Mouse (Mus musculus) small intestine, adult 2 months (tissue): ENCODE results near the gene Avpr2. TPM values are rescaled to one million over a fixed set of nuclear protein-coding genes. Genes with fewer than 3 reads are reported as not detected.
A peak's percentile ranks its signal among the peaks of the same experiment; 100 is the strongest.

Source experiments
- H3K27ac ChIP-seq: fragments of 200-500 bp; 2 replicates; pipeline ENCODE4 v1.5.1; 2012; ENCODE audit warnings: low read depth, low read length, control low read depth, inconsistent platforms; ENCODE audit not compliant: insufficient read depth
- H3K27me3 ChIP-seq: fragments of 200-500 bp; 2 replicates; pipeline ENCODE4 v1.6.1; 2012; ENCODE audit warnings: mild to moderate bottlenecking, moderate library complexity, low read length, inconsistent platforms; ENCODE audit not compliant: control insufficient read depth, insufficient read depth
- H3K36me3 ChIP-seq: fragments of 200-500 bp; 2 replicates; pipeline ENCODE4 v1.6.1; 2012; ENCODE audit warnings: mild to moderate bottlenecking, low read length, control low read depth, inconsistent platforms; ENCODE audit not compliant: control insufficient read depth, insufficient read depth
- H3K4me1 ChIP-seq: fragments of 200-500 bp; 2 replicates; pipeline ENCODE4 v1.6.1; 2012; ENCODE audit warnings: low read length, inconsistent platforms, mixed read lengths; ENCODE audit not compliant: control insufficient read depth, insufficient read depth, insufficient read length
- H3K4me3 ChIP-seq: fragments of 200-500 bp; 2 replicates; pipeline ENCODE4 v1.5.1; 2012; ENCODE audit warnings: low read depth, mild to moderate bottlenecking, control low read depth, inconsistent platforms, low read length, moderate library complexity
- CTCF ChIP-seq: fragments of 200-500 bp; IDR thresholded peaks from 2 replicates; pipeline ENCODE4 v1.5.1; 2012; ENCODE audit warnings: low read depth, mild to moderate bottlenecking, control low read depth, inconsistent platforms, low read length, moderate library complexity, mixed read lengths; ENCODE audit not compliant: insufficient replicate concordance, insufficient read length; ENCODE audit errors: extremely low read depth
- POLR2A ChIP-seq: fragments of 200-500 bp; IDR thresholded peaks from 2 replicates; pipeline ENCODE4 v1.6.1; 2012; ENCODE audit warnings: low read depth, mild to moderate bottlenecking, control low read depth, inconsistent platforms, low read length, moderate library complexity
- whole genome bisulfite sequencing: fragments of 180-500 bp; shearing (Covaris S2); methylation state at CpG from one replicate; pipeline ENCODE4 v1.1.7; 2018; 5-methylcytosine and 5-hydroxymethylcytosine counted together
- polyA plus RNA-seq: library from polyadenylated mRNA; depleted of rRNA; stranded (reverse); fragments of >200 nt; gene quantifications from 2 replicates; pipeline ENCODE4 v1.2.3, GENCODE M21; 2012; rRNA removed

Avpr2 gene
- polyA plus RNA-seq, 1 experiment = 0.09 TPM

- 36% methylated on average over 17 of the region's 17 CpGs for WGBS
- TF ChIP-seq CTCF (no peak), POLR2A (no peak)
Observed at GRCm38 (mm10) chrX:73930402-73931062, 38.6 kb downstream of the Avpr2 start, which contains the start of gene Renbp. Gene Renbp (minus strand): TSS chrX:73930850.

GRCm38 (mm10) chrX:73931871-73932270 is 40.0 kb downstream of the Avpr2 start:
- H3K27ac ChIP-seq = no peak overlapping the region
- 56% methylated on average over 2 of the region's 2 CpGs for WGBS
- H3K36me3 ChIP-seq = no peaks in the 10 kb centered on the region
- H3K4me1 ChIP-seq = no peaks in the 10 kb centered on the region
- TF ChIP-seq CTCF (no peak), POLR2A (no peak)
- H3K27me3 ChIP-seq = no peaks in the 10 kb centered on the region
- no peak overlapping the region for H3K4me3 ChIP-seq

More at GRCm38 (mm10) chrX:73930402-73931062, 38.6 kb downstream of the Avpr2 start, which contains the start of gene Renbp:
- Histone ChIP-seq H3K4me3 (peak within 1 kb of the TSS; percentile 52), H3K36me3 (no peaks in the 10 kb centered on the region), H3K27ac (no peak within 1 kb of the TSS), H3K4me1 (no peaks in the 10 kb centered on the region), H3K27me3 (no peaks in the 10 kb centered on the region)

- H3K27me3 ChIP-seq = no peaks in the 10 kb centered on the region
- H3K36me3 ChIP-seq = peaks cover 41% of the 10 kb centered on the region
- TF ChIP-seq POLR2A (no peak), CTCF (no peak)
- WGBS = 38% methylated on average over 2 of the region's 2 CpGs
- no peak overlapping the region for H3K4me3 ChIP-seq
- no peaks in the 10 kb centered on the region for H3K4me1 ChIP-seq
- H3K27ac ChIP-seq = no peak overlapping the region
Observed at GRCm38 (mm10) chrX:73941860-73942259, 50.0 kb downstream of the Avpr2 start.

GRCm38 (mm10) chrX:73942294-73942693 is 50.4 kb downstream of the Avpr2 start:
- no peak for TF ChIP-seq POLR2A
- no peak for TF ChIP-seq CTCF
- Histone ChIP-seq H3K4me3 (no peak overlapping the region), H3K27ac (no peak overlapping the region), H3K36me3 (peaks cover 45% of the 10 kb centered on the region), H3K4me1 (no peaks in the 10 kb centered on the region), H3K27me3 (no peaks in the 10 kb centered on the region)
- 71% methylated on average over 2 of the region's 2 CpGs for WGBS

Other genes starting within 250 kb of the Avpr2 start
- gene Pnck, start 232.0 kb upstream of the Avpr2 start, polyA plus RNA-seq = 4.5 and 5.8 TPM in 2 replicates
- gene Slc6a8, start 219.0 kb upstream of the Avpr2 start, polyA plus RNA-seq = 308 and 930 TPM in 2 replicates
- 19.0 and 33.3 TPM in 2 replicates for gene Bcap31, start 175.9 kb upstream of the Avpr2 start, polyA plus RNA-seq
- gene Abcd1, start 175.5 kb upstream of the Avpr2 start, polyA plus RNA-seq = 49.3 and 99.9 TPM in 2 replicates
- gene Plxnb3, start 135.0 kb upstream of the Avpr2 start, polyA plus RNA-seq = 0.22 and 0.38 TPM in 2 replicates
- 3.3 and 4.3 TPM in 2 replicates for gene Srpk3, start 117.7 kb upstream of the Avpr2 start, polyA plus RNA-seq
- gene Idh3g, start 105.2 kb upstream of the Avpr2 start, polyA plus RNA-seq = 177 and 266 TPM in 2 replicates
- gene Ssr4, start 105.1 kb upstream of the Avpr2 start, polyA plus RNA-seq = 190 and 210 TPM in 2 replicates
- 0.65 and 0.83 TPM in 2 replicates for gene Pdzd4, start 67.1 kb upstream of the Avpr2 start, polyA plus RNA-seq
- gene L1cam, start 4.0 kb downstream of the Avpr2 start, polyA plus RNA-seq = 7.9 and 20.8 TPM in 2 replicates
- 16.7 and 22.9 TPM in 2 replicates for gene Arhgap4, start 29.8 kb downstream of the Avpr2 start, polyA plus RNA-seq
- gene Naa10, start 29.8 kb downstream of the Avpr2 start, polyA plus RNA-seq = 33.3 and 50.5 TPM in 2 replicates
- gene Renbp, start 38.7 kb downstream of the Avpr2 start, polyA plus RNA-seq = 2.4 and 4.2 TPM in 2 replicates
- gene Hcfc1, start 74.3 kb downstream of the Avpr2 start, polyA plus RNA-seq = 38.2 and 53.4 TPM in 2 replicates
- gene Irak1, start 131.8 kb downstream of the Avpr2 start, polyA plus RNA-seq = 85.9 and 96.8 TPM in 2 replicates
- gene Opn1mw, start 235.4 kb downstream of the Avpr2 start, polyA plus RNA-seq = not detected in 2 replicates
- 1.3 and 3.0 TPM in 2 replicates for gene Mecp2, start 243.3 kb downstream of the Avpr2 start, polyA plus RNA-seq